Mouse (Mus musculus) mesoderm, embryonic 11.5 days (tissue): ENCODE data around the gene Impdh1.
A peak's percentile ranks its signal among the peaks of the same experiment; 100 is the strongest.
"Not testable (repeated sequence)": the region's sequence is repeated elsewhere in the genome, so short reads cannot be mapped to it uniquely, and the experiment has no call there.

Source experiments
- DNase-seq: peaks from one replicate; pipeline ENCODE4 v3.0.0-alpha.2; 2012; ENCODE audit warnings: low read depth, low spot score

The Impdh1 gene

DNA sequence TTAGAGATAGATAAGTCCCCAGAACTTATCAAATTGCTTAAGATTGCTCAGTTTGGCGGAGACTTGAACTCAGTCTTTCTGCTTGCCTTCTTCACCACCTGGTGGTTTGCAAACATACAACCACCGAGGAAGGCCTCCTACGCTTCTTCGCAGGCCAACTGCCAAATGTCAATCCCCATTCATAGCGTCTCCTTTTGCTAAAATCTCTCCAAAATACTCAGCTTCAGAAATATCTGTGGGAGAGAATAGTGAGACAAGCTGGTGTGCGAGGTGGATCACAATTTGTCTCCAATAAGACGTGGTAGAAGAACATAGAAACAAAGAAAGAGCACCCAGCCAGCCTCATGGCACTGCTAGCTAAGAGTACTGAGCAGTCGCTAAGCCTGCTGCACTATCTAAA lies 36.3 kb downstream of the Impdh1 start:
- DNase-seq: no peak

DNA sequence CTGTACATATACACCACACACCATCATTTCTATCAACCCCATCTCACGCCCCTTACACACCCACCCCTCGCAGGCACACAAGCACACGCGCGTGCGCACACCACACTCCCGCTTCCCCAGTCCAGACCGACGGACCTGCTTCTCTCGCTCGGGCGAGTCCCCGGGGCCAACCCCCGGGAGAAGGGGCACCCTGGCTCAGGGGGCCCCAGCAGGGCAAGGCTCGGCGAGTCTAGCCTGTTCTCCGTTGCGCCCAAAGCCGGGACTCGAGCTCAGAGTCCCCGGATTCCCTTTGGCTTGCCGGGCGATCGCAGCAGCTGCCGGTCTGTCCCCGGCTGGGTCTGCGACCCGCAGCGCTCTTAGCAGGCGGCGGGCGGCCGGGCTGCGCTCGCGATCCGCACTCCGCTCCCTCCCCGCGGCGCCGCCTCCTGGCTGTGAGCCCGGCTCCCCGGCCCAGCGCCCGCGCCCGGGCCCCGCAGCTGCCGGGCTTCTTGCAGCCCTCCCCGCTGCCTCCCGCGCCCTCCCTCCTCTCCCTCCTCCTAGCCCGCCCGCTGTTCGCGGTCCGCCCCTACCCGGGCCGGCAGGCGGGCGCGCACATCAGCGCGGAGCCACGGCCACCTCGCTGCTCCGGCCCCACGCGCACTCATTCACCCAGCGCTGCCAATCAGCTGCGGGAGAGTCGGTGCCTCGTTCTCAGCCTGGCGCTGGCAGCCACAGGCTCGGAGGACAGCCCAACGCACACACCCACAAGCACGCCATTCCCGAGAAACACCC lies 37.1 kb downstream of the Impdh1 start, which contains the start of gene Prrt4:
Gene Prrt4 (minus strand): TSS at position 697 of the 771 bp plus-strand sequence.
- peak; percentile 52 for DNase-seq

DNA sequence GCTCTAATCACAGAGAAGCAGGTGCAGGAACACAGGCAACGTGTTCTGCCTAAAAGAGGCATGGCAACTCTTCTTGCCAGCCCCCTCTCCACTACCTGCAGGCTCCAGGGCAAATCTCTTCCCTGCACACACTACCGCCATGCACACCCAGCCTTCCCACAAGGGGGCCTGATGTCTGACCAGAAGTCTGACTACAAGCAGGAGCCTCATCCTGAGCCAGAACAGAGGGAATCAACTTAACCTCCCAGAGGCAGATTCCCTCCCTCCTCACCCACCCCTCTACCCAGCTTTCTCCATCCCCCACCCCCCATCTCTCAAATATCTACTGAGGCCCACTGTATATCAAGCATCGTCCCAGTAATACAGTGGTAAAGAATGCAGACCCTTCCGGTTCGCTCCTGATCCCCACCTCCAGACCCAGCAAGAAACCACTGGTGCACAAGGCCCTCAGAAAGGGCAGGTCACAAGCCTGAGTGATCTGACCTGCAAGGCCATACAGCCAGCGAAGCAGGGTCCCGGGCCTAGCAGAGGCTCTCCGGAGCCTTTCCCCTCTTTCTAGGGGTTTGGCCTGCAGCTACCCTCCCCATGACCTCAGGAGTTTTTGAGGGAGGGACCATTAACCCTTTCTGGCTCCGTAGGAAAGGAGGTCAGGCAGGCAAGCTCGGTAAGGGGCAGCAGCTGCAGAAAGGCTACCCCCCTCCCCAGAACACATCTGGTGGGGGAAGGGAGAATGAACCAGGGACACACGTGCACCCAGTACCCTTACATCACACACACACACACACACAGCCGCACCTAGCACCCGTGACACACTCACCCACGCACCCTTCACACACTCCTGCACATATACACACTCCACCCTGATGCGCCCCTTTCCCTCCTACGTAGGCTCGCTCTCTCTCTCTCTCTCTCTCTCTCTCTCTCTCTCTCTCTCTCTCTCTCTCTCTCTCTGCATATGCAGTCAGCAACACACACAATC lies 38.0 kb downstream of the Impdh1 start:
- DNase-seq: no peak

DNA sequence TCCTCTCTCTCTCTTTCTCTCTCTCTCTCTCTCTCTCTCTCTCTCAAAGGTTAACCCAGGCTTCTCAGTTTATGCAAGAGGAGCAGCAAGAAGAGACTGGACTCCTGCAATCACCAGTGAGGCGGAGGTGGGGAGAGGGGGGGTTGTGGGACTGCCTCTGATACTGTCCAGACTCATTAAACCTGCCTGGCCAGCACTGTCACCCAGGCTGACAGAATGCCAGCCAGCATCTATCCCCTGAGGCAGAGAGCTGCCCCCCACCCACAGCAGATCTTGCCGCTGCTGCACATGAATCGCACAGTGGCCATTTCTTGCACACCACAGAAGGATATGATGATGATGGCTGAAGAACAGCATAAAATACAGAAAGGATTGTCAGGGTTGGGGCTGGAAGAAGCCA lies 41.1 kb downstream of the Impdh1 start:
- no peak for DNase-seq

DNA sequence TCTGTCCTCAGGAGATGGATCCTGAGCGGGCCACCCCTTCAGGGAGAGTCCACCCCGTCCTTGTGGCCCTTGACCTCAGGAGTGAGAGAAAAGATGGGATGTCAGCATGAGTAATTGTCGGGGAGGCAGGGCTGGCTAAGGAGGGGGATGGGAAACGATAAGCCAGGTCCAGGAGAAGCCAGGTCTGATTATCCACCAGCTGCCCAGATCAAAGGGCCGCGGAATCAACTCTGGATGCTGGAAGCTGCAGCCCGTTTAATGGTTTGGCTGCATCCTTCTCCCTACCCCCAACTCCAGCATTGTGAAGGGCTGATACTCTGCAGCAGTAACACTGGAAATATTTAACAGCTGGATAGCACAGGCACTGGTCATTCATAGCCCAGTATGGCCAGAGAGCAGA lies 41.8 kb downstream of the Impdh1 start:
- DNase-seq: no peak

DNA sequence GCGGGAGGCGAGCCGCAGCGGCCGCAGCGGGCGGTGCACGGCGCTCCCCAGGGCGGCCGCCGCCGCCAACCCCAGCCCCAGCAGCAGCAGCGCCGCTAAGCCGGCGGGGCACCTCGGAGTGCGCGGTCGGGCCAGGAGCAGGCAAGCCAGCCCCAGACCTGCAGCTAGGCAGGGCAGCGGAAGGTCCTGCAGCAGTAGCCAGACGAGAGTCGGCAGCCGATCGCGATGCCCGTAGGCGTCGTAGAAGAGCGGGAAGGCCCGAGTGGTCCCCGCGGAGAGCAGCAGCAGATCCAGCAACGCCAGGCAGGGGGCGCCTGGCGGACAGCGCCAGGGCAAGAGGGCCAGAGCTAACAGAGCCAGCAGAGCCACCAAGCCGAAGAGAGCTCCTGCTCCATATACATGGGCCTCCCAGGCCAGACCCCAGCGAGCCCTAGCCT lies 45.2 kb downstream of the Impdh1 start:
- DNase-seq: peak; percentile 93

DNA sequence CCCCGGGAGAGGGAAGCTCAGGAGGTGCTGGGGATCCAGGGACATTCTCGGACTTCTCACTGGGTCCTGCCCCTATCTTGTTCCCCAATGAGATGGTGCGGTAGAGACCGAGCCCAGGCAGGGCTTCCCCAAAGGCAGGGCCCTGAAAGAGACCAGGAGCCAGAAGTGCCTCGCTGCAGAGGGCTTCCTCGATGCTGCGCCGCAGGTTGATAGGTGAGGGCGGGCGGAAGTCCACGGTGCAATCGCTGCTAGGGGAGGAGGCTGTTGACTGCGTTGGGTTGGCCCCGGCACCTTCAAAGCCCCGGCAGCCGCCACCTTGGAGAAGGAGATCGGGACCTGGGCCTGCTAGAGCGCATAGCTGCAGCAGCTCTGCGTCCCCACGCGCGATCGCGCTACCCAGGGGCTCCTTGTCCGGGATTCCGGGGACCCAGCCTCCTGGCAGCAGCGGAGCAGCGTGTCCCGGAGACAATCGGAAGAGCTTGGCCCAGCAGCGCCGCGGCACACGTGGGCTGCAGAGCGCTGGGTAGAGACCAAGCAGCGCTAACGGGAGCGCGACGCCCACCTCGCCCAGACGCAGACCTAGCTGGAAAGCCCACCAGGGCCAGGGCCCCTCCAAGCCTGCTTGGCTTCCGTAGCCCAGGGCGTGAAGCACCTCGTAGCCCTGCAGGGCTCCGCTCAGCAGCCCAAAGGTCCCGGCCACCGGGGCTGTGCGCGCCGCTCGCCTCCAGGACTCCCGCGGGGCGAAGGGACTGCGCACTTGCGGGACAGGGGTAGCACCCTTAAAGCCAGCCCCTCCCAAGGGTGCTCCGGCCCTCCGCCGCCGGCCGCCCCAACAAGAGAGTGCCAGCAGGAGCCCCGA lies 45.9 kb downstream of the Impdh1 start:
- DNase-seq: no peak

DNA sequence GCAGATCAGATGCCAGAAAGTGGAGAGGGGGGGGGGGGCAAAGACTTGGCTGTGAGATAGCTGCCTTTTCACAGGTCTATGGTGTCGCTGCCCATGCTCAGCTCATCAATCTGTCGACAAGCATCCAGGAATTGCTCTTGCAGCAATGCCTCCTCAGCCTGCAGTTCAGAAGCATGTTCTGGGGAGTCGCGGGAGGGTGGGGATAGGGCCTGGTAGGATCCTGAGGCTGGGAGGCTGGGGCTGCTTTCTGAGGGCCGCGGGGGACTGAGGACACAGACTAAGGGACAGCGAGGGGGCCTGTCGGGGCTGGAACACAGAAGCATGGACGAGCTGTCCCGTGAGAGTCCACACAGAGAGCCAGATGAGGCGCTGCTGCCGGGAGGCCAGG lies 46.5 kb downstream of the Impdh1 start:
- no peak for DNase-seq

DNA sequence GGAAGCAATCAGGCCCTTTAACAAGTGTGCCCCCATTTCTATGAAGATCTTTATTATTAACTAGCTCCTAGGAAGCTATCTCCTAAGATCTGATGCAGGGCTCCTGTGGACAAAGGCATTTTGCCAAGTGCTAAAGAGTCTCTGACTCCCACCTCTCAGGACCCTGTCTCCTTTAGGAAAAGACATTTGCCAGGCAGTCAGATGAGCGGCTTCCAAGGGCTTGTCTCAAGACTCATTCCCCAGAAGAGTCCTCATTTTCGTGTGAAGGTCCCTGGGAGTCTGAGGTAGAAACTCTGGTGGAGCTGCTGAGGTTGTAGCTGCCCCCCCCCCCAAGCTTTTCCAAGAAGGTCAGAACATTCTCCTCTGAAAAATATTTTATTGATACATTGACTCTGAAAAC lies 47.3 kb downstream of the Impdh1 start:
- DNase-seq: no peak

DNA sequence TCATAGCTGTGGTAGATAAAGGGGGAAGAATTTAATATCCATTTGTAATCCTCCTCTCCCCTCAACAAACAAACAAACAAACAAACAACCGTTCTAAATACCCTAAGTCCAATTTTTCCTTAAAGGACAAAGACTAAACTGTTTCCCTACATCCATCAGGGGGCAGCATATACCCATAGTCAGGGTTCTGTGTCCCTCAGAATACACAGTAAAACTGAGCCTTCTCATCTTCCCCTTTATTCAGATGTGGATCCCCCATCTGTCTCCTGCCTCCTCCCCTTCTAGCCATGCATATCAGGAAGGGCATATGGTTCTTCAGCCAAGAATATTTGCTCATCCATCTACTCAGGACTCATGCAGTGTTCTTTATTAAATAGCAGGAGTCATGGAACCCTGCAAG lies 50.0 kb downstream of the Impdh1 start:
- peak; percentile 61 for DNase-seq

DNA sequence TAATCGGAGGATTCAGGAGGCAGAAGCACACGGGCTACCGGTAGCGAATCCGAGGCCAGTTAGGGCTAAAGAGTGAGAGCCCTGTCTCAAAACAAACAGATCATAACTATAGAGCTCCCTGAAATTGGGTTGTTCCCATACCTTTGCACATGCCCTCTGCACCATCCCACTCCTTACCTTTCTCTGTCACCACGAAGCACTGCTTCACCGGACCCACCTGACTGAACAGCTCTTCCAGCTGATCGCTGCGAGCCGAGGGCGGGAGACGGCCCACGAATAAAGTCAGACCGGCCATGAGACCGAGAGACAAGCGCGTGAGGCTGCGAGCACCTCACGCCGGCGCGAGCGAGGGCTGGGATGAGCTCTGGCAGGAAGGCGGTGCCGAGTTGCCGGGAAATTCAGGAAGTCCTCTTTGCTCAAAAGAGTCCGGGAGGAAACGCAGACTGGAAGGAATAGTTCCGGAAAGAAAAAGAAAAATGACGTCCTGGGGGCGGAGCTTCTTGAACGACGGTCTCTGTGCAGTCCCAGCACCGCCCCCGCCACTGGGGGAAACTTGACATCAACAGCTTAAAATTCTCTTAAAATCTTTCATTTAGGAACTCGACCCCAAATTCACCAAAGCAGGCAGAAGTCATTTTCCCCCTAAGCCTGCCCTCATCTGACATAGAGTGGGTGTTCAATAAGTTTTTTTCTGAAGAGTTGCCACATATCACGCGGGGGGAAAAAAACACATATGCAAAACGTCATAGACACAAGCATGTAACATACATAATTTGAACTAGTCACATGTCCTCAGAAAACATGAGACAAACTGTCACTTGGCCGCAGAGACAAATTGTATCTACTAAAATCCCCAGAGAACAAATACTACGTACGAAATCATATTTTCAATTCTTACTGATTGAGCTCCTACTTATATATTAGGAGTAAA lies 51.6 kb downstream of the Impdh1 start, which contains the start of gene Rbm28:
Gene Rbm28 (minus strand): TSS at position 693 of the 931 bp plus-strand sequence.
- DNase-seq: peak; percentile 94

DNA sequence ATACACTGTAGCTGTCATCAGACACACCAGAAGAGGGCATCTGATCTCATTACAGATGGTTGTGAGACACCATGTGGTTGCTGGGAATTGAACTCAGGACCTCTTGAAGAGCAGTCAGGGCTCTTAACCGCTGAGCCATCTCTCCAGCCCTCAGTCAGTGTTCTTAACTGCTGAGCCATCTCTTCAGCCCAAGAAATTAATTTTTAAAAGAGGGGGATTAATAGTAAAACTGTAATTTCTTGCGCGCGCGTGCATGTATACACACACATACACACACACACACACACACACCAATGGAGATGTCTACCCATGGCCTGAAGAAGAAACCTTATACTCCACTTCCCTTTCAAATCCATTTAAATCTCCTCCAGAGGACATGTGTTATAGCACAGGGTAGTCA lies 54.9 kb downstream of the Impdh1 start:
- not testable (repeated sequence) for DNase-seq

DNA sequence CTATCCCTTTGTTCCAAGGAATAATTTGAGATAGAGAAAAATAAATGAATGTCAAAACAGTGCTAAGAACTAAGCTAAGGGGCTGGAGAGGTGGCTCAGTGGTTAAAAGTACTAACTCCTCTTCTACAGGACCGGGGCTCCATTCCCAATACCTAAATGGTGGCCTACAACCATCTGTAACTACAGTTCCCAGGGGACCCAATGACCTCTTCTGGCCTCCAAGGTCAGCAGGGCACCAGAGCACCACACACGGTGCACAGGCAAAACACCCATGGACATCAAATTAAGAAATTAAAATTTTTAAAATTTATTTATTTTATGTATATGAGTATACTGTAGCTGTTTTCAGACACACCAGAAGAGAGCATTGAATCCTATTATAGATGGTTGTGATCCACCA lies 55.4 kb downstream of the Impdh1 start:
- no peak for DNase-seq

DNA sequence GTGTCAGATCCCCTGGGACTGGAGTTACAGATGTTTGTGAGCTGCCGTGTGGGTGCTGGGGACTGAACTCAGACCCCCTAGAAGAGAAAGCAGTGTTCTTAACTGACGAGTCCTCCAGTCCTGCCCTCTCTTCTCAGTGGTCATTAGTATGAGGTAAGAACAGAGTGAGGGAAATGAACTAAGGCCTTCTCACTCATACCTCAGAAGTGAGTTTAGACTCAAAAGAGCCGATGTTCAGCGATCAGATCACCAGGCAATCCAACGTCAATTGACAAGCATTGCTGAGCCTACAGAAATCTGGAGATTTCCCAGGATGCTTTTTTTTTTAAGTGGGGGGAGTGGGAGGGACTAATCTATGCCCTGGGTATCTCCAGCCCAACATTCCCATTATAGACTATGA lies 59.8 kb downstream of the Impdh1 start:
- no peak for DNase-seq
